Mouse (Mus musculus) spleen, adult 12 weeks (tissue): ENCODE results near the gene Ap3d1.

Experiments used
- DNase-seq: peaks from one replicate; pipeline ENCODE4 v3.0.0; 2022; ENCODE audit warnings: low spot score

Ap3d1 gene

DNA sequence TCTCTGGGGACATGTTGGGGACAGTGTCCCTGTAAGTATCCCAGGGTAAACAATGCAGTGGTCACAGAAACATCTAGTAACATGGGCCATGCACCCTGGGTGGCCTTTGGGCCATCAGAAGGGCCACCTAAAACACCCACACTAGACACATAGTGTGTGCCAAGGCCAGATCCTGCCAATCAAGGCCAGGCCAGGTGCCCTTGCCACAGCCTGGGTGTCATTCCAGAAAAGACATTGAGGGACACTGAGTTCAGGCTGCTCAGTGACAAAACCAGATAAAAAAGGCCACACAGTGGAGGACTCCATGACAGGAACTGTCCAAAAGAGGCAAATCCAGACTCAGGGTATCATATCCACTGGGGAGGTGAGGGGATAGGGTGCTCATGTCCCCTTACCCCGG is 58.4 kb downstream of the Ap3d1 start:
- DNase-seq, result no peak

DNA sequence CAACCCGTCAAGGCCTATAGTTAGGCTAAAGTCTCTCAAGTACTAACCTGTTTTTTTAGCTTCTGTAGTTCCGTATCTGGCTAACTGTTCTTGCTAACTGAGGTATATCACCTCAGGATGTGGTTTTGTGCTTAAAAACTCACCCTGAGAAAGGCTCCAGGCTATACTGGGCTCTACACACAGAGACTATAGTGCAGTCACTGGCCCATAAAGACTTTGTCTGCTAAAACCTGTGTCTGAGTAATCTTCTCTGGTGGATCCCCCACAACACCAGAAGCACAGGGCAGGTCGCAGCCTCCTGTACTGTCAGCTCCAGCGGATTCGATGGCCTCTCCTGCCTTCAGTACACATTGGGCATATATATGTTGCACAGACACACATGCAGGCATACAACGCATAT is 60.1 kb downstream of the Ap3d1 start:
- no peak for DNase-seq

DNA sequence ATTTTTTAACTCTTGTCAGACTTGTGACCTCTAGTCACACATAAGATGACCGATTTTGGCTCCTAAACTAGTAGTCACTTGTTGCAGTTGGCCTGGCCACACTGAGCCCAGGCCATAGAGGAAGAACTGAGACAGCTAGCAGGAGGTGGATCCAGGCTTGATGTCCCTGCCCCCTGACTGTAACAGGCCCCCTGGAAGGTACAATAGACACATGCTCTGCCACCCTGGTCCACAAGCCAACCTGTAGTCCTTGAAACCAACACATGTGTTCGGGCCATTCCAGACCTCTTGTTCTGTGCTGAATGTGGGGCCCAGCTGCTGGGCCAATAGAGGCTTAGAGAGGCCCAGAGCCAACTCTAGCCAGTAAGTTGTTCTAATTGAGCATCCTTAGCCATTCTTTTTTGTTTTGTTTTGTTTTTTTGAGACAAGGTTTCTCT is 61.8 kb downstream of the Ap3d1 start:
- DNase-seq, result no peak

DNA sequence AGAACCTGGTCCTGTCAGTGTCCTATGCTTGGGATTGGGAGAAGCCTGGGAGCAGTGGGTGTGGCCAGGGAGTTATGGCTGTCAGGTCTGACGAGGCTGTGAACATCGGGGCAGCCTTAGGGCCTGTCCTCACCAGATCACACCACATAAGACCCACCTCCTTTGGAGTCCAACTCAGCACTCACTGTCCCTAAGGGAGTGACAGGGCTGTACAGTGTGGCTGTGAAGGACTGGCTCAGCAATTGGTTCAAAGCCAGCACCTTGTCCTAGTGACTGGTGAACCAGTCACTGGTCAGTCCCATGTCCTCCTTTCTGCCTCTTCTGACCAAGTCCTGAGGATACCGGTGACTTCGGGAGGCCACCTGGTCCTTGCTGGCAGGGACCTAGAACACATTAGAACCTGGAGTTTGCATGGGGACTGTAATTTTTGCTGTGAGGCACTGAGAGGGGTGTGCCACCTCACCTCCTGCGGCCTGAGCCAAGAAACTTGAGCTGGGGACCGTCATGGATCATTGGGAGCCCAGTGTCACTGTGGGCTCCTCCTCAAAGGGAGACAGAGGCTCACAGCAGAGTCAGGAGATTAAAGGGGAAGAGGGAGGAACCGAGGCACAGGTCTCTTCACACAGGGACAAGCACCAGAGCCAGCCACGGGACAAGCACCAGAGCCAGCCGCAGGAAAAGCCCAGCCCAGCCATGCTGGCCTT is 62.4 kb downstream of the Ap3d1 start:
- DNase-seq, result no peak

DNA sequence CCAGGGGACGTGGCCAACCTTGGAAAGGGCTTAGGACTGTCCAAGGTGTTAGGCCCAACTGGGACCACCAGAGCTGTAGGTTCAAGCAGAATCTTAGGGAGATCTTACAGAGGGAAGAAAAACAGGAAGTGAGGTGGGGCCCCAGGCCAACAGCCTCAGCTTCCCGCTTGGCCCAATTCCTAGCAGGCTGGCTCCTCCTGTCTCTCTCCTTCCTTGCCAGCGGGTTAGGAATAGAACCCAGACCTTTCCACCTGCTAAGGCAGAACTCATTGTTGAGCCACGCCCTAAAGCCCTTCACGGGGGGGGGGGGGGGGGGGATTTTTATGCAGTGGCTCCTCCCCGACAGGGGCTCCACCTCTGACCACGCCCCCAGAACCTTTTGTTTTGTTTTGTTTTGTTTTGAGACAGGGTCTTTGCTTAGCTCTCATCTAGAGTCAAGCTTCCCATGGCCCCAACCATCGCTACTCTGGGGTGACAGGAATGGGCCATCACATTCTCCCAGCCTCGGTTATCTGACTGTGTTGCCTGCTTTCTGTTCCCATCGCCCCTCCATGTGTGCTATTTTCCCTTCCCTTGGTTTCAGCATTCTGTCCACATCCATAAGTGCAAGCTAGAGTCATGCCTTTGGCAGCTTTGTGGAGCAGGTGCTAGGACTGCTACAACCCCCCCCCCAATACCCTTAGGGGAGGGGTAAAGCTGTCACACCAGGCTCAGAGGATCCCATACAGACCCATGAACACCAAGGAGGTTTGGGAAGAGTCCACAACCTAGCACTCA is 63.3 kb downstream of the Ap3d1 start:
- no peak for DNase-seq

DNA sequence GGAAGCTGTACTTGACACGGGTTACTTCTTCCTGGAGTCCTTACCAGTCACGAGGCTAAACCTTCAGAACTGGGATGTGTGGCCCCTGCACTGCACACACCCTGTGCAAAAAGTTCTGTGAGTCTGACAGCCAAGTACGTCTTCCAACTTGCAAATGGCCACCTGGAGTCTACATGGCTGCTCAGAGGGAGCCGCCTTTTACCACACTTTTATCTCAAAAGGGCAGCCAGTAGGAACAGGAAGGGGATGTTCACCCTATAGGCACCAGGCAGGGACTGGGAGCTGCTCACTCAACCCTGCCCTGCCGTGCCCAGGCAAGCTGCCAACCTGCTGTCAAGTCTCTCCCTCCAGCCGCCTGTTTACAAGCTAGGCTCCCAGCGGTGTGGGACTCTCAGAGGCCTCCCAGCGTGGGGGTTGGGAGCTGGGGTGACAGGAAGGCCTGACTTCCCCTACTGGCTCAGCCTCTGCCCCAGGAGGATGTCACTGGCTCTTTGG is 64.1 kb downstream of the Ap3d1 start, which contains the start of gene Mknk2:
Gene Mknk2, minus strand, starts transcription at position 171 of the 495 bp plus-strand sequence.
- DNase-seq, result peak; percentile 86

DNA sequence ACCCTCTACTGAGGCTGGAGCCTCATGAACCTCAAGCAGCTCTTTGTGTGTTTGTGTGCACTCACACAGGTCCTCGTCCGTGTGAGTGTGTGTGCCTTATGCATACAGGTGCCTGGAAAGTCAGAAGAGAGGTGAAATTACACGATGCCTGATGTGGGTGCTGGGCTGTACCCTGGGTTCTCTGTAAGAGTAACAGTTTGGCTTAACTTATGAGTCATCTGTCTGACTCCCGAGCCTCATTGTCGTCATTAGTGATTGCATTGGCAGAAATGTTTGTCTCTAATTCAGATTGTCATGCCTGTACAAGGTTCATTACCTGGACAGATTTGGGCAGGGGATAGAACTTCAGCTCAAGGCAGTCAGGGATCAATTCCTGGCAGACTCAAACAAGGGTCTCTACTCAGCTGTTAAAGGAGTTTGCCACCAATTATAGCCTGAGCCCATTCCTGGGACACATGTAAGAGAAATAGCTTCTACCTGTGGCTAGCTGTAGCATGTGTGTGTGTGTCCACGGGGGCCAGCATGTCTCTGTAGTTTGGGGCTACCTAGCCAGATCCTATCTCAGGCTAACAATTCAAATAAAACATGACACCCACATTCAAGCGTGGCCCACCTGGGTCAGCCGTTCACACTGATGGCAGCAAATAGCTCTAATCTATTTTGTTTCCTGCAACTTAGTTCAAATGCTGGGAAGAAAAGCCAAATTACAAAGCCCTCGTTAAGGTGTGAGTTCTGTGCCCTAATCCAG is 64.8 kb downstream of the Ap3d1 start:
- no peak for DNase-seq

DNA sequence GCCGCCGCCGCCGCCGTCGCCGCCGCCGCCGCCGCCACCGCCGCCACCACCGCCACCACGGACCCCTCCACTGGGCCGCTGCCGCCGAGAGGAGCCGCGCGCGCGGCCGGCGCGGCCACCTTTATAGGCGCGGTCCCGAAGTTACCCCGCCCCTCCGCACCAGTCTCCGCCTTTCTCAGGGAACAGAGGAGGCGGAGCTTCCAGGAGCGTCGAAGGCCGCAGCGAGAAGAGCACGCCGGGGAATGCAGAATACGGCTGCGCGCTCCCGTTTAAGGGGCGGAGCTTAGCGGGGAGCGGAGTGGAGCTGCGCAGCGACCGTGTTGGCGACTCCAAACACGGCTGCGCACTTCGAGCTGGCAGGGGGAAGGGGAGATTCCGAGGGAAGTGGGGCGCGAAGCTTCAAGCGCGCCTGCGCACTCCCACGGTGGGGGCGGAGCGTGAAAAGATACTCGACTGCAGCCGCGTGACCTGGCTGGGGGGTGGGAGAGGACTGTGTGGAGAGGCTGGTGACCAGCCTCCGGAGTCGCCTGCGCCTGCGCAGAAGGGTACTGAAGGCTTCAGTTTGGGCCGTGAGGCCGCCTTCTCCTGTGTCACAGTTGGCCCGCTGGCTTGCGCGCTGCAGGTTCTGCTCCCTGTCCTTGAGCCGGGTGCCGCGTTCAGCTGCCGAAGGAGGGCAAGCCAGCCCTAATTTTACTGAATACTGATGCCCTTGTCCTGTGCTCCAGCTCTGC is 65.7 kb downstream of the Ap3d1 start:
- peak; percentile 99 for DNase-seq

DNA sequence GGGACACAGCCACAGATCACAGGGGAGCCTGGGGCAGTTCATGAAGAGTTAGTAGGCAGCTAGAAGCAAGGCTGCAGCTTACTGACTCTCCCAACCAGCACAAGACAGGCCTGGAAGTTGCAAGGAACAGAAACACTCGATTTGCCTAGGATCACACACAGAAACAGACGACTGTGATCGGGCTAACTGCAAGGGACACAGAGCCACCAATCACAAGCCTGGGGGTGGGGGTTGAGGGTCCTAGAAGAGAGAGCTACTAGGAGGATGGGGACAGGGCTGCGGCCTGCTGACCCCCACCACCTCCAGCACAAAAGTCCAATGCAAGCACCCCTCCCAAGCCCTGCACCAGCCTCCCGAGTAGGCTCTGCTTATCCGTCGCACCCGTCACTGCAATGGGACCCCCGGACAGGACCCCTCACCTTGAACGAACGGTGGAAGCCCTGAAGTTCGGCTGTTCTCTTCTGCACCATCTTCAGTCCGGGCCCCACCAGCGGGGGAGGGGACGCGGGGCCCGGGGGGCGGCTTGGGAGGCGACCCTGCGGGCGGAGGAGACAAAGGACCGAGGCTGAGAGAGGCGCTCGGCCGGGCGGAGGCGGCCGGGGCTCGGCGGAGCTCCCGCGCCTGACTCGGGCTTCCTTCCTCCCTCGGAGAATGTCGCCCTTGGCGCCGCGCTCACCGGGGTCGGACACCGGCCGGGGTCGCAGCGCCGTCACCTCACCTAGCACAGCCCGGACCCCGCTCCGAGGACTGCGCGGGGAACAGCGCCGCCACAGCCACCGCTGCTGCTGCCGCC is 66.5 kb downstream of the Ap3d1 start:
- no peak for DNase-seq

DNA sequence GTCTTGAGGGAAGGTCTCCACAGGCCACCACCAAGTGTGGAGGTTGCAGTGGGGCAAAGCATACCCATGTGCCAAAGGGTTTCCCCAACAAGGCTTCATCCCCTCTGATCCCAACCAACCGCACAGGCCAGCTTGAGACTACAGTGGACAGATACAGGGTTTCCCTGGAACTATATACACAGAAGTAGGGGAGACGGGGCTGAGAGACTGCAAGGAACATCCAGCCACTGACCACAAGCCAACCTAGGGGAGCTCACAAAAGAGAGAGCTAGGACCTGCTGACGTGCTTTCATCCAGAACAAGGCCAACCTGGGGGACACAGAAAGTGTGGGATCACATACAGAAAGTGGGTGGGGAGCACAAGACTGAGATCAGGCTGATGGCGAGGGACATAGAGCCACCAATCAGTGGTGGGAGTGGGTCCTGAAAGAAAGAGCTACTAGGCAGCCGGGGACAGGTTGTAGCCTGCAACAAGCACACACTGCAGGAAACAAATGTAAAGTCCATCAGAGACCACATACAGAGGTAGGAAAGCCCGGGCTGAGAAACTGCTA is 67.1 kb downstream of the Ap3d1 start:
- no peak for DNase-seq

DNA sequence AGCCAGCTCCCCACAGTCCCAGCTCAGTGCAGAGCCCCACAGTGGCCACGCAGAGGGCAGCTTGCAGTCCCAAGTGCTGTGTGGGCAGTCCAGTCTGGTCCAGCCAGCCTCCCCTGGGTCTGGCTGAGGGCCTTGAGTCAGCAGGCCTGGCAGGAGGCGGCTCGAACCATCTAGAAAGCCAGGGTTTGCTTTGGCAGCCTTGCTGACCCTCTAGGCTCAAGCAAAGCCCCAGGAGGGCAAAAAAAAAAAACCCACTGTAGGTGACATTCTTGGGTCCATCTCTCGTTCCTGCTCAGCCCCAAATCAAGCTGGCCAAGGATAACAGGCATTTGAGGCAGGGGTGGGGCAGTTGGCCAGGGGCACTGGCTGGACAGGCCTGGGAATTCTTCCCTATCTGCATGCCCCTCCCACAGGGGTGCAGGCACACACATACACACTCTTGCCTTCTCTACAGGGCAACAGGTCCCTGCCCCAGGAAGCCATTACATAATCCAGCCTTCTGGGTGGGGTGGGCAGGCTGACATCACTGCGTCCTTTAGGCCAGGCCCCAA is 67.8 kb downstream of the Ap3d1 start:
- DNase-seq, result no peak

DNA sequence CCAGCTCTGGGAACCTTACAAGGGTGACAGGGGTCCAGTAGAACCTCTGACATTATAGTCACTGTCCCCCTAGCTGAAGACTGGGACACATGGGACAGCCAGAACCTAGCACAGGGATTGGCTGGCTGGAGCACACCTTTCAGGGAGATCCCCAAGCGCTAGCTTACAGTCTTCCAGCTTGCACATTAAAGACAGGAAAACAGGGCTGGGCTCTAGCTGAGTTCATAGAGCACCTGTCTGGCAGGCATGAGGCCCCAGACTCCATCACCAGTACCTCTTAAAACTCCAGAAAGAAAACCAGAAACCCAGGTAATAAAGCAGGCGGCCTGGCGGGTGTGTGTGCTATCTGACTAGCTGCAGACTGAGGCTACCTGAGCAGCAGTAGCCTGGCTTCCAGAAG is 68.4 kb downstream of the Ap3d1 start:
- no peak for DNase-seq

DNA sequence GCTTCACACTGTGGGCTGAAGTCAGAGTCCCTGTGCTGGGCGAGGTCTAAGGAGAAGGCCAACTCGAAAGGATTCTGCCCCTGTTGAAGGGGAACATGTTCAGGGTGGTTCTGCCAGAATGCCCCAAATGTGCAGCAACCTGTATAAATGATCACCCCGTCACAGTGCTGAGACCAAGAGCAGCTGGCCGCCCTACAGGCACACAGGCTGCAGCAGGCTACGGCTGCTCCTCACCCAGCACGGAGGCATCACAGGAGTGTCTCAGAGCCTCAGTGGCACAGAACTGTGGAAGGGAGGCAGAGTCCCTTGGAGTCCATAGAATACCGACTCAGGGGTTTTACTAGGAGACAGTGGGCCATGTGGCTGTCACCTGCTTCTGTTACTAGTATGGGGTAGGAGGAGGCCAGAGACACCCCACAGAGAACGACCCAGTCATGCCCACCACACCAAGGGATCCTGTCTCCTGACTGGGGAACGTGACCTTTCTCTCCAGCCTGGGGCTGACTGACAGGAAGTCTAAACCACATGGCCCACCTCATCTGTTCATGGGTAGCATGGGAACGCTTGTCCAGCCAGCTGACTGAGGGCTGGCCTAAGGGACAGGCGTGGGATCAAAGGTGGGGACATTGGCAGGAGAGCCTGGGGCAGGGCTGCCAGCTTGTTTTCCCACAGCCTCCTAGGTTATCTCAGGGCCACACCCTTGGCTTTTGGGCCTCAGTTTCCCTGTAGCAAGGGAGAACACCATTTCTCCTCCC is 70.0 kb downstream of the Ap3d1 start:
- DNase-seq, result no peak

DNA sequence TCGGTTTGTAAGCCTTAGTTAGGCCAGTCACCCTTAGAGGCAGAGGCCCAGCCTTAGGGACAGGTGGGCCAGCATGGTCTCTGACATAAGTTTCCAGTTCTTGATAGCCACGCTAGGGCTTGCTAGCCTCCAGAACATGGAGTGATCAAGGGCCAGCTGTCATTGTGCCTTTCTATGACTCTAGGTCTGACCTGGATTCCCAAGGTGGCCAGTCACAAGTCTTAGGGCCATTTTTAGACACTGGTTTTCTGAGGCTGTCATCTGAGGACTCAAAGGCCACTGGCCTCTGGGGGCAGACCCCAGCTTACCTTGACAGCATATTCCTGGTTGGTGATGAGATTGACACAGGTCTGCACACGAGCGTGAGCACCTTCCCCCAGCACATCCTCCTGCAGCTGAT is 70.8 kb downstream of the Ap3d1 start:
- no peak for DNase-seq

DNA sequence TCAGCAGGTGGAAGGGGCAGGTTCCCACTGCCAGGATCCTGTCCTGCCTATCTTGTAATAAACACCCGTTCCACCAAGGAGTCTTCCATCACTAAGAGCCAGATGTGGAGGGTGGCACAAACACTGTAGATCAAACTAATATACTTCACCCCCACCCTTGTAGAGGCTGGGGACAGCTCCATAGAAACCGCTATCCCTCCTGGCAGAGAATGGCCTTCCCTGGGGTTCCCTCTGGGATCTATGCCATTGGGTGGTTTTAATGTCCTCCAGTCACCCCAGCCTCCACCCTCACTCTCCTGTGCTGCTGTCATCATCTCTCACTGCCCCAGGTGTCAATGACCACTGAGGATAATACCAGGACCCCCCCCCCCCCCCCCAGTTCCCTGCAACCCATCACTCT is 71.5 kb downstream of the Ap3d1 start:
- no peak for DNase-seq

DNA sequence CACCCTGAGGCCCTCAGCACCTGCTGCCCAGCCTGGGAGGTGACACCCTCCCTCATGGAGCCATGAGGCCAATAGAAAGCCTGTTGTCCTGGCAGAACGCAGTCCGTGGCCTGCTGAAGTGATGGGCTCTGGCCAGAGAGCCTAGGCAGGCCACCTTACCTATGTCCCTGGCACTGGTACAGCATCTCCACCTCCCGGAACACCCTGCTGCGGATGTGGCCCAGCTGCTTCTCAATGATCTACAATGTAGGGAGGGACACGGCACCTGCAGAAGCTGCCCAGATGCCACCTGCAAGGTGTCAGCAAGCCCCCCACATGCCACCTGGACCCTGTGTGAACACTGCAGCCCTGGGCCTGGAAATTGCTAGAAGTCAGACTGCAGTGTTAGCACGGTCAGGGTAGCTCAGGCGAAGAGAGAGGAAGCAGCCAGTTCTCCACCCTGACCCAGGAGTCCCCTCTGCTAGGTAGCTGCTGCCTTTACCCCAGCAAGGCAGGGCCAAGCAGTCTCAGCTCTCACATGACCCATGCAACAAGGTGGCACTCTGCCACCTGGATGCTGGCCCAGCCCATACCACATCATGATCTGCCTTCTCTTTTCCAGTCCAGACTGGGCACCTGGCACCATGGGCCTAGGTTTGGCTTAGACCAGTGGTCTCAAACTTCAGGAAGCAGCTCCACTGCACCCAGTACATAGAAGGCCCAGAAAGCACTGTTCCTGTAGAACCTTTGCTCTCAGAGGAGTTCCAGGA is 72.2 kb downstream of the Ap3d1 start:
- no peak for DNase-seq

DNA sequence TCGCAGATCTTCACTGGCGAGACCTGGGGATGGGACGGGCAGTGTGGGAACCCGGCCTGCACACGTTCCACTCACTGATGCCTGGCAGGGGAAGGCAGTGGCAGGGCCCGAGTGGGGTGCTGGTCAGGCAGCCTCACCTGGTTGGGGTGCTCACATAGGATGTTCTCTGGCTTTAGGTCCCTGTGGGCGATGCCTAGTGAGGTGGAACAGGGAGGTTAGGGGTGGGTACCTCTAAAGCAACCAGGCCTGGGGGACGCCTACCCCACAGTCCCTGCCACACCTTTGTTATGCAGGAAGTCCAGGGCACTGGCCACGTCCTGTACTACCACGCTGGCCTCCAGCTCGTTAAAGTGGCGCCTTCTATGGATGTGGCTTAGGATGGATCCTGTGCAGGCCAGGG is 73.0 kb downstream of the Ap3d1 start:
- no peak for DNase-seq

DNA sequence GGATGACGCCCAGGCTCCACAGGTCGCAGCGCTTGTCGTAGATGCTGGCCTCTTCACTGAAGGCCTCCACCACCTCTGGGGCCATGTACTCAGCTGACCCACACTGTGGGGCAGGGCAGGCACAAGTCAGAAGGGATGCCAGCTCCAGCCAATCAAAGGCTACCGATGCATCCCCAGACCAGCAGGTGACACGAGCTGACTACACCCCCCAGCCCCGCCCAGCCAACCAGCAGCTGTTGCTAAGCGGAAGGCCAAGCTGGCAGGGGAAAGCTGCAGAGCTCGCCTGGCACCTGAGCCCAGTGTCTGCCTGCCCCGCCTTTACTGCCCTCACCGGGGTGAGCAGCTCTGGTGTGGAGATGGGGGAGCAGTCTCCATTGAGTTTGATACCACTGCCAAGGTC is 73.5 kb downstream of the Ap3d1 start:
- no peak for DNase-seq

DNA sequence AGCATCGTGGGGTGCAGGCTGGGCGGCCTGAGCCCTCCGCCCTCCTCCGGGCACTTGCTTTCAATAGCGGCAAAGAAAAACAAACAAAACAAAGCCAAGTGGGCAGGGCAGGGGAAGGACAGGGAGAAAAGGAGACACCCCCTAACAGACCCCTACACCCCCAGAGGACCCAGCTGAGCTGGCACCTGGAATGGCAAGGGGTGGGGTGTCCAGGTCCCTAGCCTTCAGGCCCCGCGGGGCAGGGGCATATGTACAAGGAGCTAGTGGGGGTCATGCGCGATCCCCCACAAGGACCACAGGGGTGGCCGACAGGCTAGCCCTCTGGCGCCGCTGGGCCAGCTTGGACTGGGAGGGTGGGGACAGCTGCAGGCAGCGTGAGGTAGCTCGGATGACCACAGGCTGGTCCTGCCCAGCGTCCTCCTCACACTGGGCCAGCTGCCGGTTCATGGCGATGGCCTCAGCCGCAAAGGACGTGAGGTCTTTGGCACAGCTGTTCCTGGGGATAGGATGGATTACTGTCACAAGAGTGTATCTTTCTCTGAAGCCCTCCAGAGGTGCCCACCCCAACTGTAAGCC is 75.1 kb downstream of the Ap3d1 start:
- no peak for DNase-seq
